Mouse (Mus musculus) spleen, adult 2 months (tissue): ENCODE data around the gene Map4k1. TPM values are rescaled to one million over a fixed set of nuclear protein-coding genes. Genes with fewer than 3 reads are reported as not detected.

Experiments
- DNase-seq, 2 experiments: peaks; one replicate each; pipeline versions ENCODE4 v3.0.0 to v3.0.0-alpha.2; 2012 to 2021; ENCODE audit warnings: low spot score in 2 of 2, low read depth in 1 of 2
- H3K27ac ChIP-seq: fragments of 200-500 bp; 2 replicates; pipeline ENCODE4 v1.5.1; 2012; ENCODE audit warnings: low read length, inconsistent platforms; ENCODE audit not compliant: insufficient read depth
- H3K27me3 ChIP-seq: fragments of 200-500 bp; 2 replicates; pipeline ENCODE4 v1.6.1; 2012; ENCODE audit warnings: mild to moderate bottlenecking, moderate library complexity, low read length, inconsistent platforms; ENCODE audit not compliant: control insufficient read depth, insufficient read depth
- H3K36me3 ChIP-seq: fragments of 200-500 bp; 2 replicates; pipeline ENCODE4 v1.6.1; 2012; ENCODE audit warnings: mild to moderate bottlenecking, low read length, inconsistent platforms; ENCODE audit not compliant: control insufficient read depth, insufficient read depth
- H3K4me1 ChIP-seq: fragments of 200-500 bp; 2 replicates; pipeline ENCODE4 v1.6.1; 2011; ENCODE audit warnings: inconsistent platforms; ENCODE audit not compliant: control insufficient read depth, insufficient read depth, insufficient read length
- H3K4me3 ChIP-seq: fragments of 200-500 bp; 2 replicates; pipeline ENCODE4 v1.5.1; 2011; ENCODE audit warnings: mild to moderate bottlenecking, inconsistent platforms; ENCODE audit not compliant: insufficient read depth, insufficient read length; ENCODE audit errors: extremely low read depth
- CTCF ChIP-seq: fragments of 200-500 bp; IDR thresholded peaks from 2 replicates; pipeline ENCODE4 v1.5.1; 2011; ENCODE audit warnings: mild to moderate bottlenecking, inconsistent platforms; ENCODE audit not compliant: insufficient read depth, insufficient read length, insufficient replicate concordance; ENCODE audit errors: extremely low read depth
- POLR2A ChIP-seq: fragments of 200-500 bp; IDR thresholded peaks from 2 replicates; pipeline ENCODE4 v1.6.1; 2011; ENCODE audit warnings: low read depth, low read length, inconsistent platforms
- WGBS: fragments of 180-500 bp; shearing (Covaris S2); methylation state at CpG from one replicate; pipeline ENCODE4 v1.1.7; 2018; 5-methylcytosine and 5-hydroxymethylcytosine counted together
- polyA plus RNA-seq: library from polyadenylated mRNA; depleted of rRNA; stranded (reverse); fragments of >200 nt; gene quantifications from 2 replicates; pipeline ENCODE4 v1.2.3, GENCODE M21; 2012; rRNA removed

Map4k1 gene
- polyA plus RNA-seq: 174 and 236 TPM in 2 replicates

- Histone ChIP-seq H3K4me1 (peaks cover 12% of the 10 kb centered on the region; the same call in 1 of the 2 replicates), H3K36me3 (peaks cover 22% of the 10 kb centered on the region)
- under 1% methylated on average over 36 of the region's 36 CpGs for WGBS
These were observed at the start of gene Map4k1, which contains the start of gene Eif3k for GRCm38 (mm10) chr7:28981651-28982273. Gene Map4k1, plus strand, starts transcription at chr7:28982050. Gene Eif3k, minus strand, starts transcription at chr7:28981864.

GRCm38 (mm10) chr7:28932421-28933041 lies 49.3 kb upstream of the Map4k1 start:
- Histone ChIP-seq H3K27ac (no peak overlapping the region), H3K27me3 (no peaks in the 10 kb centered on the region), H3K36me3 (no peaks in the 10 kb centered on the region), H3K4me1 (peaks cover 2% of the 10 kb centered on the region; the same call in 1 of the 2 replicates), H3K4me3 (no peak overlapping the region)
- no peak for TF ChIP-seq CTCF
- no peak for TF ChIP-seq POLR2A
- DNase-seq: no peak
- WGBS: 80% methylated on average over 6 of the region's 6 CpGs

More at GRCm38 (mm10) chr7:28981651-28982273, at the start of gene Map4k1, which contains the start of gene Eif3k:
- TF ChIP-seq CTCF: no peak
- TF ChIP-seq POLR2A: peak; percentile 44; the same call in 1 of the 2 replicates
- H3K27ac ChIP-seq: peak within 1 kb of the TSS; percentile 95
- H3K27me3 ChIP-seq: no peaks in the 10 kb centered on the region
- DNase-seq: peak; percentile 95 to 99
- H3K4me3 ChIP-seq: peak within 1 kb of the TSS; percentile 77

- no peak overlapping the region for H3K4me3 ChIP-seq
- peaks cover 2% of the 10 kb centered on the region; the same call in 1 of the 2 replicates for H3K4me1 ChIP-seq
These were observed 48.0 kb upstream of the Map4k1 start for GRCm38 (mm10) chr7:28933825-28934224.

GRCm38 (mm10) chr7:28936787-28937186 lies 45.1 kb upstream of the Map4k1 start:
- peaks cover 3% of the 10 kb centered on the region; the same call in 1 of the 2 replicates for H3K36me3 ChIP-seq
- no peaks in the 10 kb centered on the region for H3K27me3 ChIP-seq
- no peak for DNase-seq
- TF ChIP-seq CTCF (no peak), POLR2A (no peak)
- no peak overlapping the region for H3K27ac ChIP-seq
- H3K4me3 ChIP-seq: no peak overlapping the region
- 80% methylated on average over 4 of the region's 4 CpGs for WGBS
- H3K4me1 ChIP-seq: peaks cover 2% of the 10 kb centered on the region; the same call in 1 of the 2 replicates

More at GRCm38 (mm10) chr7:28933825-28934224, 48.0 kb upstream of the Map4k1 start:
- 89% methylated on average over 2 of the region's 2 CpGs for WGBS
- Histone ChIP-seq H3K36me3 (no peaks in the 10 kb centered on the region), H3K27me3 (no peaks in the 10 kb centered on the region), H3K27ac (no peak overlapping the region)
- DNase-seq: no peak
- TF ChIP-seq POLR2A (no peak), CTCF (no peak)

GRCm38 (mm10) chr7:28938654-28939053 lies 43.2 kb upstream of the Map4k1 start:
- Histone ChIP-seq H3K4me1 (no peaks in the 10 kb centered on the region), H3K27me3 (no peaks in the 10 kb centered on the region), H3K4me3 (no peak overlapping the region), H3K27ac (no peak overlapping the region), H3K36me3 (peaks cover 5% of the 10 kb centered on the region; the same call in 1 of the 2 replicates)
- no peak for DNase-seq
- no peak for TF ChIP-seq CTCF
- TF ChIP-seq POLR2A: no peak
- 72% methylated on average over 4 of the region's 4 CpGs for WGBS

GRCm38 (mm10) chr7:28939418-28940183 lies 42.2 kb upstream of the Map4k1 start:
- H3K27ac ChIP-seq: peak overlapping the region; percentile 23; the same call in 1 of the 2 replicates
- no peaks in the 10 kb centered on the region for H3K4me1 ChIP-seq
- DNase-seq: no peak
- H3K36me3 ChIP-seq: peaks cover 5% of the 10 kb centered on the region; the same call in 1 of the 2 replicates
- TF ChIP-seq POLR2A (no peak), CTCF (no peak)
- H3K4me3 ChIP-seq: no peak overlapping the region
- WGBS: 87% methylated on average over 7 of the region's 7 CpGs
- H3K27me3 ChIP-seq: no peaks in the 10 kb centered on the region
